Mouse (Mus musculus) gastrocnemius, adult 2 months (tissue): ENCODE results near the gene Trpc4. TPM values are rescaled to one million over a fixed set of nuclear protein-coding genes. Genes with fewer than 3 reads are reported as not detected.

Experiments
- DNase-seq: peaks from one replicate; pipeline ENCODE4 v3.0.0; 2022
- H3K27ac ChIP-seq: fragments of 200-600 bp; 2 replicates; pipeline ENCODE4 v1.8.1; 2022; ENCODE audit warnings: mild to moderate bottlenecking
- H3K4me3 ChIP-seq: fragments of 200-600 bp; 2 replicates; pipeline ENCODE4 v1.8.1; 2022; ENCODE audit warnings: mild to moderate bottlenecking, moderate library complexity
- CTCF ChIP-seq: fragments of 200-600 bp; IDR thresholded peaks from 2 replicates; pipeline ENCODE4 v1.8.1; 2022; ENCODE audit warnings: antibody characterized with exemption, mild to moderate bottlenecking, moderate library complexity
- intact Hi-C: fragments of 180-260 bp; cut with DNase I; formaldehyde crosslinking; loops from one replicate; pipeline ENCODE4 v1.15.1; 2025
- total RNA-seq, 2 experiments: library from RNA; stranded (reverse); gene quantifications; 2 replicates each; pipeline ENCODE4 v1.2.3; 2021

Trpc4 gene
- total RNA-seq, 2 experiments from 2014 or later, result 0.15 to 0.17 TPM

- intact Hi-C loops, result no loop called here
- no peak for DNase-seq
- no peak overlapping the region for H3K27ac ChIP-seq
- peak; percentile 47 for TF ChIP-seq CTCF
- no peak overlapping the region for H3K4me3 ChIP-seq
These were observed 158.2 kb downstream of the Trpc4 start for GRCm38 (mm10) chr3:54314055-54314454.

- no peak overlapping the region for H3K27ac ChIP-seq
- peak; percentile 73 for DNase-seq
- intact Hi-C loops, result loop anchor here (2.0 kb wide), 1 partner anchor 336 kb away; no protein-coding TSS in a partner anchor
- TF ChIP-seq CTCF, result peak; percentile 89
- no peak overlapping the region for H3K4me3 ChIP-seq
These were observed 197.2 kb downstream of the Trpc4 start for GRCm38 (mm10) chr3:54352891-54353652.

- DNase-seq, result no peak
- TF ChIP-seq CTCF, result peak; percentile 61
- Histone ChIP-seq H3K27ac (no peak overlapping the region; the same call in 1 of the 2 replicates), H3K4me3 (no peak overlapping the region)
- intact Hi-C loops, result no loop called here
These were observed 201.7 kb downstream of the Trpc4 start for GRCm38 (mm10) chr3:54357561-54357960.

GRCm38 (mm10) chr3:54358463-54359189, 202.8 kb downstream of the Trpc4 start:
- TF ChIP-seq CTCF, result no peak
- peak overlapping the region; percentile 59 for H3K4me3 ChIP-seq
- intact Hi-C loops, result loop anchor here (1.0 kb wide), 1 partner anchor 314 kb away; no protein-coding TSS in a partner anchor
- DNase-seq, result peak; percentile 47
- peak overlapping the region; percentile 12 for H3K27ac ChIP-seq

GRCm38 (mm10) chr3:54360897-54361296, 205.1 kb downstream of the Trpc4 start, which contains the start of gene Postn:
Gene Postn, plus strand, starts transcription at chr3:54361109.
- DNase-seq, result peak; percentile 31
- Histone ChIP-seq H3K27ac (peak within 1 kb of the TSS; percentile 40; the same call in 1 of the 2 replicates), H3K4me3 (peak within 1 kb of the TSS; percentile 38)
- no peak for TF ChIP-seq CTCF
- intact Hi-C loops, result no loop called here

GRCm38 (mm10) chr3:54361656-54362055, 205.8 kb downstream of the Trpc4 start:
- intact Hi-C loops, result no loop called here
- peak overlapping the region; percentile 38 for H3K4me3 ChIP-seq
- TF ChIP-seq CTCF, result no peak
- DNase-seq, result no peak
- H3K27ac ChIP-seq, result peak overlapping the region; percentile 40; the same call in 1 of the 2 replicates

Other genes starting within 250 kb of the Trpc4 start
- gene Postn, start 205.1 kb downstream of the Trpc4 start, total RNA-seq, result 10 to 100 TPM in 1 of 2 experiments, 1 to 10 TPM in 1; 3.4 to 10.9 TPM